Mouse (Mus musculus) lung, adult 2 months (tissue): ENCODE data around the gene Fgd2.

ENCODE experiments used
- CTCF ChIP-seq: fragments of 200-500 bp; IDR thresholded peaks from 2 replicates; pipeline ENCODE4 v1.5.1; 2011; ENCODE audit warnings: mild to moderate bottlenecking, low read length, control low read depth; ENCODE audit not compliant: insufficient read depth
- POLR2A ChIP-seq: fragments of 200-500 bp; IDR thresholded peaks from 2 replicates; pipeline ENCODE4 v1.6.1; 2011; ENCODE audit warnings: low read depth, mild to moderate bottlenecking, control low read depth, low read length, borderline replicate concordance; ENCODE audit errors: extremely low read depth

- TF ChIP-seq CTCF (no peak), POLR2A (no peak)
Measured at GRCm38 (mm10) chr17:29368726-29369125, 8.0 kb downstream of the Fgd2 start.
